Mouse (Mus musculus) CH12.LX (cell line): ENCODE data around the gene Cnn2. TPM values are rescaled to one million over a fixed set of nuclear protein-coding genes. Genes with fewer than 3 reads are reported as not detected.

Source experiments
- DNase-seq: peaks from one replicate; pipeline ENCODE4 v3.0.0-alpha.2; 2013; ENCODE audit errors: extremely low read depth
- H3K27ac ChIP-seq: 2 replicates; pipeline ENCODE4 v1.5.1; 2012; ENCODE audit warnings: low read depth, mild to moderate bottlenecking, control low read depth, moderate library complexity; ENCODE audit not compliant: insufficient read depth
- H3K27me3 ChIP-seq: replicated peaks from 2 replicates; pipeline ENCODE3; 2012; ENCODE audit warnings: inconsistent platforms
- H3K36me3 ChIP-seq, 2 experiments: replicated peaks in 1 of 2; 2 replicates each; pipeline versions ENCODE3 to v1.6.1; 2012; ENCODE audit warnings: inconsistent platforms in 1 of 2, low read length in 1 of 2, mild to moderate bottlenecking in 1 of 2, mixed read lengths in 1 of 2, moderate library complexity in 1 of 2; ENCODE audit not compliant: control insufficient read depth in 1 of 2, insufficient read depth in 1 of 2
- H3K4me1 ChIP-seq, 2 experiments: 2 replicates each; pipeline ENCODE4 v1.6.1; 2012; ENCODE audit warnings: inconsistent platforms in 1 of 2, moderate library complexity in 1 of 2; ENCODE audit not compliant: insufficient read depth in 2 of 2, control insufficient read depth in 1 of 2
- H3K4me2 ChIP-seq: 2 replicates; pipeline ENCODE4 v1.6.1; 2012; ENCODE audit warnings: low read depth, mild to moderate bottlenecking, control low read depth; ENCODE audit not compliant: poor library complexity, insufficient read depth, severe bottlenecking
- H3K4me3 ChIP-seq, 3 experiments: fragments of 150-350 bp in 1 of 3; sonication (generic) in 1 of 3; replicated peaks in 1 of 3; 2 replicates each; pipeline versions ENCODE3 to v1.5.1; 2011 to 2012; ENCODE audit warnings: low read depth in 2 of 3, low read length in 2 of 3, mild to moderate bottlenecking in 2 of 3, moderate library complexity in 2 of 3, control low read depth in 1 of 3, improper control_type of control experiment in 1 of 3, inconsistent platforms in 1 of 3, mixed read lengths in 1 of 3; ENCODE audit not compliant: poor library complexity in 1 of 3
- H3K79me2 ChIP-seq: replicated peaks from 2 replicates; pipeline ENCODE4 v1.6.1; 2012; ENCODE audit warnings: mild to moderate bottlenecking, moderate library complexity; ENCODE audit not compliant: control insufficient read depth, poor library complexity, insufficient read depth, severe bottlenecking; ENCODE audit errors: extremely low read depth
- H3K9ac ChIP-seq: 2 replicates; pipeline ENCODE4 v1.6.1; 2012; ENCODE audit warnings: low read depth, mild to moderate bottlenecking, control low read depth, moderate library complexity; ENCODE audit not compliant: insufficient read depth
- H3K9me3 ChIP-seq: replicated peaks from 2 replicates; pipeline ENCODE3; 2012; ENCODE audit warnings: low read length, inconsistent platforms, mixed read lengths
- CTCF ChIP-seq, 2 experiments: IDR thresholded peaks in 1 of 2; conservative IDR thresholded peaks in 1 of 2; 2 replicates each; pipeline ENCODE4 v1.5.1; 2011 to 2012; ENCODE audit warnings: low read depth in 2 of 2, low read length in 2 of 2, improper control_type of control experiment in 1 of 2, inconsistent platforms in 1 of 2, mild to moderate bottlenecking in 1 of 2, moderate library complexity in 1 of 2
- EP300 ChIP-seq: IDR thresholded peaks from 2 replicates; pipeline ENCODE4 v1.6.1; 2011; ENCODE audit warnings: low read length, improper control_type of control experiment
- KAT2A ChIP-seq: IDR thresholded peaks from 2 replicates; pipeline ENCODE4 v1.6.1; 2012; ENCODE audit warnings: low read length, improper control_type of control experiment, inconsistent platforms; ENCODE audit not compliant: insufficient replicate concordance
- MXI1 ChIP-seq: IDR thresholded peaks from 2 replicates; pipeline ENCODE4 v1.6.1; 2011; ENCODE audit warnings: mild to moderate bottlenecking, low read depth, low read length, improper control_type of control experiment
- MYC ChIP-seq: IDR thresholded peaks from 2 replicates; pipeline ENCODE4 v1.6.1; 2011; ENCODE audit warnings: low read depth, mild to moderate bottlenecking, improper control_type of control experiment, low read length
- PAX5 ChIP-seq: IDR thresholded peaks from 2 replicates; pipeline ENCODE4 v1.6.1; 2012; ENCODE audit warnings: low read length, inconsistent platforms, mixed read lengths
- POLR2AphosphoS2 ChIP-seq: IDR thresholded peaks from 2 replicates; pipeline ENCODE4 v1.6.1; 2011; ENCODE audit warnings: low read depth, low read length, improper control_type of control experiment
- SIN3A ChIP-seq: IDR thresholded peaks from 2 replicates; pipeline ENCODE4 v1.6.1; 2012; ENCODE audit warnings: low read length, improper control_type of control experiment, inconsistent platforms
- ZMIZ1 ChIP-seq: IDR thresholded peaks from 2 replicates; pipeline ENCODE4 v1.6.1; 2012; ENCODE audit warnings: low read depth, mild to moderate bottlenecking, inconsistent platforms, low read length, improper control_type of control experiment
- dilution Hi-C: fragments of 300-500 bp; cut with MboI; formaldehyde crosslinking; loops from 2 replicates; pipeline ENCODE4 v1.14.3; 2020; ENCODE audit warnings: low sequenced_read_pairs; ENCODE audit not compliant: extremely low pct_unique_long_range_greater_than_20kb, extremely low pct_ligation_motif_present
- in situ Hi-C: fragments of 300-500 bp; cut with MboI; formaldehyde crosslinking; loops from 3 replicates; pipeline ENCODE4 v1.14.3; 2019; ENCODE audit warnings: low sequenced_read_pairs, low pct_ligation_motif_present, low pct_unique_long_range_greater_than_20kb, mixed read lengths
- polyA plus RNA-seq: library from polyadenylated mRNA; unstranded; fragments of >175 nt; gene quantifications from 2 replicates; pipeline ENCODE4 v1.2.1, GENCODE M21; 2012; ENCODE audit warnings: low read depth; ENCODE audit not compliant: insufficient read length
- total RNA-seq, 2 experiments: library from RNA; depleted of rRNA; stranded (reverse); fragments of 300-350 nt in 1 of 2; fragments of >200 nt in 1 of 2; gene quantifications; 2 replicates each; pipeline ENCODE4 v1.2.3; 2012 to 2014

Gene Cnn2
- total and polyA plus RNA-seq, 3 experiments = 26.9 to 62.7 (median 49.0) TPM

DNA sequence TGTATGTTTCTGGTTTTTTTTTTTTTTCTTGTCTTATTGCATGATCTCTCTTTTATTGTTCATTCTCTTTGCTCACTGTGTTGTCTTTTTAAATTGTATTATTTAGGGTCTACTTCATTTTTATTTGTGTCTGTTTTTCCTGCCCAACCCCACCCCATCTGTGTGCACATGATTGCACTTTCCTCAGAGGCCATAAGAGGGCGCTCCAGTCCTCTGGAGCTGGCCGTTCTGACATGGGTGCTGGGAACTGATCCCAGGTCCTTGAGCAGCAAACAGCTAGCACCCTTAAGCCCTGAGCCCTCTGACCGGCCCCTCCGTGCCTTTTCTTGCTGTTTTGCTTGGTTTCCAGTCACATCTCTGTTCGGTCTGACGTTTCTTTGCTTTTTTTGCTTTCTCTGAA, 3.2 kb downstream of the Cnn2 start:
- TF ChIP-seq MYC (no peak), PAX5 (no peak), CTCF (conservative IDR thresholded peaks at IDR 0.05 in 1 of 2, IDR thresholded peaks at IDR 0.05 in 1 of 2; ENCODE audit: low read depth in 2 of 2, low read length in 2 of 2) (peak in 1 of 2 experiments; percentile 21; a peak in 1 of 4 replicates)
- Histone ChIP-seq H3K9me3 (peaks cover 14% of the 10 kb centered on the region), H3K27ac (no peak overlapping the region), H3K27me3 (peaks cover 3% of the 10 kb centered on the region), H3K36me3 (peaks cover 21 to 45% of the 10 kb centered on the region in 2 experiments), H3K9ac (no peak overlapping the region), H3K4me2 (no peak overlapping the region), H3K79me2 (no peaks in the 10 kb centered on the region), H3K4me1 (peaks cover 10 to 46% of the 10 kb centered on the region in 2 experiments), H3K4me3 (no peak overlapping the region)
- dilution Hi-C loops = no loop called here
- DNase-seq = no peak
- in situ Hi-C loops = no loop called here

GRCm38 (mm10) chr10:79994397-79995115, 6.2 kb downstream of the Cnn2 start:
- dilution Hi-C loops = no loop called here
- H3K4me1 ChIP-seq = peaks cover 0 to 27% of the 10 kb centered on the region in 2 experiments; a peak in 2 of 4 replicates
- H3K4me2 ChIP-seq = no peak overlapping the region
- no peak for DNase-seq
- H3K36me3 ChIP-seq = peaks cover 21 to 63% of the 10 kb centered on the region in 2 experiments
- no peak overlapping the region for H3K27ac ChIP-seq
- in situ Hi-C loops = no loop called here
- no peaks in the 10 kb centered on the region for H3K79me2 ChIP-seq
- H3K4me3 ChIP-seq = no peak overlapping the region
- TF ChIP-seq ZMIZ1 (no peak), KAT2A (no peak), POLR2AphosphoS2 (no peak), EP300 (no peak), SIN3A (no peak), MXI1 (no peak)
- H3K9me3 ChIP-seq = peaks cover 14% of the 10 kb centered on the region
- no peak overlapping the region for H3K9ac ChIP-seq
- H3K27me3 ChIP-seq = no peaks in the 10 kb centered on the region

- peak overlapping the region in 1 of 3 experiments; percentile 77 for H3K4me3 ChIP-seq
- dilution Hi-C loops (no loop called here), in situ Hi-C loops (no loop called here)
- no peak for TF ChIP-seq MXI1
- peaks cover 14% of the 10 kb centered on the region for H3K9me3 ChIP-seq
- peaks cover 21 to 67% of the 10 kb centered on the region in 2 experiments for H3K36me3 ChIP-seq
- H3K4me1 ChIP-seq = peaks cover 0 to 22% of the 10 kb centered on the region in 2 experiments; a peak in 2 of 4 replicates
- no peak overlapping the region for H3K9ac ChIP-seq
- no peak overlapping the region for H3K27ac ChIP-seq
- no peaks in the 10 kb centered on the region for H3K27me3 ChIP-seq
- no peaks in the 10 kb centered on the region for H3K79me2 ChIP-seq
- no peak overlapping the region for H3K4me2 ChIP-seq
- no peak for DNase-seq
Observed at GRCm38 (mm10) chr10:79995636-79996035, 7.3 kb downstream of the Cnn2 start.
